Mouse (Mus musculus) CH12.LX (cell line): Measurements from ENCODE around the gene Pgc. TPM values are rescaled to one million over a fixed set of nuclear protein-coding genes. Genes with fewer than 3 reads are reported as not detected.

Experiments
- DNase-seq: peaks from one replicate; pipeline ENCODE4 v3.0.0-alpha.2; 2013; ENCODE audit errors: extremely low read depth
- H3K27ac ChIP-seq: 2 replicates; pipeline ENCODE4 v1.5.1; 2012; ENCODE audit warnings: low read depth, mild to moderate bottlenecking, control low read depth, moderate library complexity; ENCODE audit not compliant: insufficient read depth
- H3K27me3 ChIP-seq: replicated peaks from 2 replicates; pipeline ENCODE3; 2012; ENCODE audit warnings: inconsistent platforms
- H3K36me3 ChIP-seq, 2 experiments: replicated peaks in 1 of 2; 2 replicates each; pipeline versions ENCODE3 to v1.6.1; 2012; ENCODE audit warnings: inconsistent platforms in 1 of 2, low read length in 1 of 2, mild to moderate bottlenecking in 1 of 2, mixed read lengths in 1 of 2, moderate library complexity in 1 of 2; ENCODE audit not compliant: control insufficient read depth in 1 of 2, insufficient read depth in 1 of 2
- H3K4me1 ChIP-seq, 2 experiments: 2 replicates each; pipeline ENCODE4 v1.6.1; 2012; ENCODE audit warnings: inconsistent platforms in 1 of 2, moderate library complexity in 1 of 2; ENCODE audit not compliant: insufficient read depth in 2 of 2, control insufficient read depth in 1 of 2
- H3K4me2 ChIP-seq: 2 replicates; pipeline ENCODE4 v1.6.1; 2012; ENCODE audit warnings: low read depth, mild to moderate bottlenecking, control low read depth; ENCODE audit not compliant: poor library complexity, insufficient read depth, severe bottlenecking
- H3K4me3 ChIP-seq, 3 experiments: fragments of 150-350 bp in 1 of 3; sonication (generic) in 1 of 3; replicated peaks in 1 of 3; 2 replicates each; pipeline versions ENCODE3 to v1.5.1; 2011 to 2012; ENCODE audit warnings: low read depth in 2 of 3, low read length in 2 of 3, mild to moderate bottlenecking in 2 of 3, moderate library complexity in 2 of 3, control low read depth in 1 of 3, improper control_type of control experiment in 1 of 3, inconsistent platforms in 1 of 3, mixed read lengths in 1 of 3; ENCODE audit not compliant: poor library complexity in 1 of 3
- H3K79me2 ChIP-seq: replicated peaks from 2 replicates; pipeline ENCODE4 v1.6.1; 2012; ENCODE audit warnings: mild to moderate bottlenecking, moderate library complexity; ENCODE audit not compliant: control insufficient read depth, poor library complexity, insufficient read depth, severe bottlenecking; ENCODE audit errors: extremely low read depth
- H3K9ac ChIP-seq: 2 replicates; pipeline ENCODE4 v1.6.1; 2012; ENCODE audit warnings: low read depth, mild to moderate bottlenecking, control low read depth, moderate library complexity; ENCODE audit not compliant: insufficient read depth
- H3K9me3 ChIP-seq: replicated peaks from 2 replicates; pipeline ENCODE3; 2012; ENCODE audit warnings: low read length, inconsistent platforms, mixed read lengths
- BHLHE40 ChIP-seq: IDR thresholded peaks from 2 replicates; pipeline ENCODE4 v1.6.1; 2011; ENCODE audit warnings: mild to moderate bottlenecking, low read depth, low read length, improper control_type of control experiment
- CTCF ChIP-seq, 2 experiments: IDR thresholded peaks in 1 of 2; conservative IDR thresholded peaks in 1 of 2; 2 replicates each; pipeline ENCODE4 v1.5.1; 2011 to 2012; ENCODE audit warnings: low read depth in 2 of 2, low read length in 2 of 2, improper control_type of control experiment in 1 of 2, inconsistent platforms in 1 of 2, mild to moderate bottlenecking in 1 of 2, moderate library complexity in 1 of 2
- E2F4 ChIP-seq: IDR thresholded peaks from 2 replicates; pipeline ENCODE4 v1.6.1; 2011; ENCODE audit warnings: low read depth, low read length, improper control_type of control experiment; ENCODE audit not compliant: insufficient replicate concordance
- ELF1 ChIP-seq: IDR thresholded peaks from 2 replicates; pipeline ENCODE4 v1.6.1; 2014; ENCODE audit warnings: low read depth, mild to moderate bottlenecking, inconsistent platforms, low read length, improper control_type of control experiment
- HCFC1 ChIP-seq: IDR thresholded peaks from 2 replicates; pipeline ENCODE4 v1.6.1; 2012; ENCODE audit warnings: low read depth, mild to moderate bottlenecking, inconsistent platforms, low read length, improper control_type of control experiment
- IRF4 ChIP-seq: IDR thresholded peaks from 2 replicates; pipeline ENCODE4 v1.6.1; 2014; ENCODE audit warnings: low read depth, mild to moderate bottlenecking, inconsistent platforms, low read length, improper control_type of control experiment
- KAT2A ChIP-seq: IDR thresholded peaks from 2 replicates; pipeline ENCODE4 v1.6.1; 2012; ENCODE audit warnings: low read length, improper control_type of control experiment, inconsistent platforms; ENCODE audit not compliant: insufficient replicate concordance
- MAZ ChIP-seq: IDR thresholded peaks from 2 replicates; pipeline ENCODE4 v1.6.1; 2012; ENCODE audit warnings: low read depth, mild to moderate bottlenecking, inconsistent platforms, low read length, improper control_type of control experiment, moderate library complexity
- MXI1 ChIP-seq: IDR thresholded peaks from 2 replicates; pipeline ENCODE4 v1.6.1; 2011; ENCODE audit warnings: mild to moderate bottlenecking, low read depth, low read length, improper control_type of control experiment
- MYC ChIP-seq: IDR thresholded peaks from 2 replicates; pipeline ENCODE4 v1.6.1; 2011; ENCODE audit warnings: low read depth, mild to moderate bottlenecking, improper control_type of control experiment, low read length
- NELFE ChIP-seq: IDR thresholded peaks from 2 replicates; pipeline ENCODE4 v1.6.1; 2011; ENCODE audit warnings: low read depth, low read length, improper control_type of control experiment
- POLR2A ChIP-seq: IDR thresholded peaks from 2 replicates; pipeline ENCODE4 v1.6.1; 2011; ENCODE audit warnings: low read depth, mild to moderate bottlenecking, improper control_type of control experiment, low read length
- RAD21 ChIP-seq: IDR thresholded peaks from 2 replicates; pipeline ENCODE4 v1.6.1; 2011; ENCODE audit warnings: low read depth, mild to moderate bottlenecking, low read length, improper control_type of control experiment, moderate library complexity
- TBP ChIP-seq: conservative IDR thresholded peaks from 2 replicates; pipeline ENCODE4 v1.6.1; 2011; ENCODE audit warnings: low read depth, low read length, improper control_type of control experiment
- TCF12 ChIP-seq: IDR thresholded peaks from 2 replicates; pipeline ENCODE4 v1.6.1; 2014; ENCODE audit warnings: low read depth, mild to moderate bottlenecking, inconsistent platforms, low read length, improper control_type of control experiment
- UBTF ChIP-seq: IDR thresholded peaks from 2 replicates; pipeline ENCODE4 v1.6.1; 2012; ENCODE audit warnings: low read depth, mild to moderate bottlenecking, inconsistent platforms, low read length, improper control_type of control experiment, moderate library complexity
- ZMIZ1 ChIP-seq: IDR thresholded peaks from 2 replicates; pipeline ENCODE4 v1.6.1; 2012; ENCODE audit warnings: low read depth, mild to moderate bottlenecking, inconsistent platforms, low read length, improper control_type of control experiment
- ZNF384 ChIP-seq: IDR thresholded peaks from 2 replicates; pipeline ENCODE4 v1.6.1; 2012; ENCODE audit warnings: low read depth, low read length, improper control_type of control experiment, inconsistent platforms
- dilution Hi-C: fragments of 300-500 bp; cut with MboI; formaldehyde crosslinking; loops from 2 replicates; pipeline ENCODE4 v1.14.3; 2020; ENCODE audit warnings: low sequenced_read_pairs; ENCODE audit not compliant: extremely low pct_unique_long_range_greater_than_20kb, extremely low pct_ligation_motif_present
- in situ Hi-C: fragments of 300-500 bp; cut with MboI; formaldehyde crosslinking; loops from 3 replicates; pipeline ENCODE4 v1.14.3; 2019; ENCODE audit warnings: low sequenced_read_pairs, low pct_ligation_motif_present, low pct_unique_long_range_greater_than_20kb, mixed read lengths
- polyA plus RNA-seq: library from polyadenylated mRNA; unstranded; fragments of >175 nt; gene quantifications from 2 replicates; pipeline ENCODE4 v1.2.1, GENCODE M21; 2012; ENCODE audit warnings: low read depth; ENCODE audit not compliant: insufficient read length
- total RNA-seq, 2 experiments: library from RNA; depleted of rRNA; stranded (reverse); fragments of 300-350 nt in 1 of 2; fragments of >200 nt in 1 of 2; gene quantifications; 2 replicates each; pipeline ENCODE4 v1.2.3; 2012 to 2014

Pgc gene
- total and polyA plus RNA-seq, 3 experiments: not detected

DNA sequence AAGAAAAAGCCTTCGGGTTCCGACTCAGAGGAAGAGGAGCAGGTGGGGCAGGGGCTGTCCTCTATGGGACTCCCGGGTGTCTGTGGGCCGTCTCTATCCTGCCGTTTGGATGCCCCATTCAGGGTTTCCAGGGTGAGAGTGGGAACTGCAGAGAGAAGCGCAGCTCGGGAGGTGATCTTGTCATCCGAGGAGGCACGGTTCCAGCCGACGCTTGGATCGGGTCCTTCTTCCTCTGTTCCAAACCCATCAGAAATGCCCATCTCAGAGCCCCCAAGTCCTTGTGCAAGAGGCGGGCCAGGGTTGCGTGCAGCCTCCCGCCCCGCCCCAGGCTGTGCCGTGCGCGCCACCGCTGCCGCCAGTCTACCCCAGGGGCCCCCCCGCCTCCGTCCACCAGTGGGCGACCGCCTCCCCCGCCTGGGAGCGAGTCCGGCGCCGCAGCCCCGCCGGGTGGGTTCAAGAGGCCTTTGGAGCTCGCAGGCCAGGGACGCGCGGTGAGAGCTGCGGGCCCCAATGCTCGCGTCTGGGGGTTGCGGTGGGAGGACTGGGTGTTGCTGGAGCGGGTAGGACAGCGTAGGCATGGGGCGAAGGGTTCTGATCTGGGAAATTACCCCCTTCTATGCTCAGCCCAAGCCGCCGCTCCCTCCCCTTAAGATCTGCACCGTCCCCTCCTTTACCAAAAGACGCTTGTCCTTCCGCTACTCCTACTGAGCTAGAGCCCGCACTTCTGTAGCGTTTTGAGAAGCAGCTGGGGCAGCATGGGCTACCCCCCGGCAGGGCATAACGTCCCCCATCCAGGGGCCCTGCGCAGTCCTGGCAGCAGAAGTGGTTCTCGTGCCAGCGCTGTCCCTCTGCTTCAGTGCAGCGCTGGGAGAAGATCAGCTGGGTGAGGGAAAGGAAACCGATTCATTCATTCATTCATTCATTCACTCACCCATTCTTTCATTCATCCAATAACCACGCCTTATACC is 37.8 kb upstream of the Pgc start, which contains the start of gene Frs3:
Frs3 (plus strand) TSS at position 423 of the 968 bp plus-strand sequence.
- Histone ChIP-seq H3K9ac (peak within 1 kb of the TSS; percentile 84), H3K27me3 (peaks cover 50% of the 10 kb centered on the region), H3K4me3 (peak within 1 kb of the TSS; percentile 85 to 96 (median 92)), H3K27ac (no peak within 1 kb of the TSS), H3K79me2 (peaks cover 10% of the 10 kb centered on the region), H3K9me3 (no peaks in the 10 kb centered on the region), H3K36me3 (peaks cover 17 to 29% of the 10 kb centered on the region in 2 experiments), H3K4me2 (peak within 1 kb of the TSS; percentile 88), H3K4me1 (peaks cover 5 to 24% of the 10 kb centered on the region in 2 experiments)
- no peak for DNase-seq
- in situ Hi-C loops (loop anchor here (5.0 kb wide), 1 partner anchor 77 kb away; the partner anchor contains the start of genes Bysl, Gm20517 and Med20), dilution Hi-C loops (no loop called here)
- TF ChIP-seq CTCF (conservative IDR thresholded peaks at IDR 0.05 in 1 of 2, IDR thresholded peaks at IDR 0.05 in 1 of 2; ENCODE audit: low read depth in 2 of 2, low read length in 2 of 2) (peak in 1 of 2 experiments; percentile 27; a peak in 1 of 4 replicates), HCFC1 (0 out of 2 replicates have a peak, but pooled peaks have one; percentile 27), E2F4 (no peak), ZNF384 (no peak), IRF4 (peak; percentile 41; the same call in 1 of the 2 replicates), UBTF (0 out of 2 replicates have a peak, but pooled peaks have one; percentile 40), BHLHE40 (no peak), NELFE (peak; percentile 49; the same call in 1 of the 2 replicates), MAZ (peak; percentile 62; the same call in 1 of the 2 replicates), TCF12 (peak; percentile 50; the same call in 1 of the 2 replicates), MYC (no peak), KAT2A (no peak), ELF1 (0 out of 2 replicates have a peak, but pooled peaks have one; percentile 28), POLR2A (peak; percentile 57), ZMIZ1 (peak; percentile 66; the same call in 1 of the 2 replicates), MXI1 (peak; percentile 45; the same call in 1 of the 2 replicates)

DNA sequence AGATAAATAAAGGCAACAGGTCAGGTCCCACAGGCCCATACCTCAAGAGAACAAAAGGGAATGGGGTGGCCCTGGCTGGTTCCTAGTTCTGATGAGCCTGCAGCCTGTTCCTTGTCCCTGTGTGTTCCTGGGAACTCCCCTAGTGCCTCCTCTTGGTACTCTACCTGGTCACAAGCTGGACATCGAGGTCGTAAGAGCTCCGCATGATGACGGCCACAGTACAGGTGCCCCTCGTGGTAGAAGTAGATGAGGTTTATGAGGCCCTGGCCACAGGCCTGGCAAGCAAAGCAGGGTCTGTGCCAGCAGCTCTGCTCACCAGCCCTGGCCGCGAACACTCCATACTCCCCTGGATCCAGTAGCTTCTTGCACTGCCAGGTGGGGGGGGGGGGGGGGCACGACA is 36.7 kb upstream of the Pgc start:
- no peak overlapping the region for H3K9ac ChIP-seq
- H3K27ac ChIP-seq: no peak overlapping the region
- H3K27me3 ChIP-seq: peaks cover 55% of the 10 kb centered on the region
- TF ChIP-seq ZNF384 (no peak), TBP (no peak), RAD21 (no peak)
- no peak overlapping the region for H3K4me3 ChIP-seq
- peaks cover 5 to 28% of the 10 kb centered on the region in 2 experiments for H3K4me1 ChIP-seq
- peaks cover 10 to 19% of the 10 kb centered on the region in 2 experiments for H3K36me3 ChIP-seq
- in situ Hi-C loops: loop anchor here (5.0 kb wide), 1 partner anchor 78 kb away; the partner anchor contains the start of genes Bysl, Gm20517 and Med20
- H3K4me2 ChIP-seq: no peak overlapping the region
- dilution Hi-C loops: no loop called here
- peaks cover 10% of the 10 kb centered on the region for H3K79me2 ChIP-seq
- no peak for DNase-seq
- H3K9me3 ChIP-seq: no peaks in the 10 kb centered on the region
